Mouse (Mus musculus) frontal cortex, postnatal 10 days (tissue): ENCODE measurements at regions not wholly inside any gene's neighbourhood (a gene's known extent, or its start where the extent isn't known, plus 50 kb on each side); places are given as distances from the start of the nearest gene placed in this dataset.
A peak's percentile ranks its signal among the peaks of the same experiment; 100 is the strongest.

Experiments used
- DNase-seq, 2 experiments: peaks; one replicate each; pipeline ENCODE4 v3.0.0; 2022; ENCODE audit warnings: low spot score in 2 of 2, mixed read lengths in 1 of 2

DNA sequence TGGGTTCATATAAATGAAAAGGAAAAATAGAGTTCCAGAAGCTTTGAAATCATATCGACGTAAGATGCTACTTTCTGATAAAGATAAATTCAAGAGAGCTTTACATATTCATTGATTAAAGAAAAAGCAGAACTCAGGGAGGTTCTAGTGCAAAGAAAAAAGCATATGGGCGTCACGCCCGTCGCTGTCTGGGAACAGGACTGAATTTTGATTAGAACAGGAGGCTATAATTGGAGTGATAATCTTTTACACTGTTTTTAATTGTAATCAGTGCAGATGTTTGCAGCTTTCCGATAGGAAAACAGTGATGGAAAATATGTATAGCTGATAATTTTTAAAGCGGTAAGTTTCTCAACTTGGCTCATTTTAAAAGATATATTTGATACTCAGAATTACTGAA lies 428.2 kb upstream of the Ccnh start:
- DNase-seq, result no peak

- no peak for DNase-seq
Observed at GRCm38 (mm10) chr13:84761821-84762220, 427.4 kb upstream of the Ccnh start.

- DNase-seq, result no peak
Observed at GRCm38 (mm10) chr13:84763916-84764315, 425.3 kb upstream of the Ccnh start.

DNA sequence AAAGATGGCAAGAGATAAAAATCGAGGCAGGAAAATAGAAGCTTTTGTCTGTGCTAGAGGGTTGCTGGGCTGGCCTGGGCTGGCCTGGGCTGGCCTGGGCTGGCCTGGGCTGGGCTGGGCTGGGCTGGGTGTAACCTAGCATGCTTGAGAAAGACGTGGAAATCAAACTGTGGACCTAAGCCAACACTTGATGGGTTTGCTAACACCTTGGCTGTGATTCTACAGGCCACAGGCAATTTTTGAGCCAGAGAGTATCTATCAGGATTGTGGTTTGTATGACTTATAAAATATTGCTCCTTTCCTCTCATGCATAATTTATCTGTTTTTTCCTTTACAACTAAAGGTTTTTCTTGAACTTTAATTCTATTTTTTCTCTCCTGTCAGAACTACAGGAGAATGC lies 417.3 kb upstream of the Ccnh start:
- DNase-seq, result no peak

- no peak for DNase-seq
Observed at GRCm38 (mm10) chr13:84783017-84783937, 405.9 kb upstream of the Ccnh start.

- no peak for DNase-seq
Observed at GRCm38 (mm10) chr13:84804241-84804980, 384.8 kb upstream of the Ccnh start.

GRCm38 (mm10) chr13:84805190-84805589 lies 384.0 kb upstream of the Ccnh start:
- peak in 1 of 2 experiments; percentile 16 for DNase-seq

- DNase-seq, result no peak
Observed at GRCm38 (mm10) chr13:84809605-84810004, 379.6 kb upstream of the Ccnh start.
